Mouse (Mus musculus) midbrain, postnatal 0 days (tissue): Measurements from ENCODE around the gene Eif4a3. TPM values are rescaled to one million over a fixed set of nuclear protein-coding genes. Genes with fewer than 3 reads are reported as not detected.

Experiments used
- ATAC-seq: fragments of 200-750 bp; cut with Nextera tagmentation; 2 replicates; pipeline ENCODE4 v1.8.0; 2017; ENCODE audit warnings: moderate number of reproducible peaks, mild to moderate bottlenecking, moderate TSS enrichment, moderate library complexity; ENCODE audit not compliant: low FRiP score
- DNase-seq: peaks from one replicate; pipeline ENCODE4 v3.0.0-alpha.2; 2015; ENCODE audit warnings: low spot score
- H3K27ac ChIP-seq: fragments of 300-500 bp; sonication (generic); 2 replicates; pipeline ENCODE4 v1.5.1; 2014; ENCODE audit warnings: low read depth, mild to moderate bottlenecking, low read length, mixed read lengths
- H3K27me3 ChIP-seq: fragments of 300-500 bp; sonication (generic); 2 replicates; pipeline ENCODE4 v1.6.1; 2014; ENCODE audit warnings: low read length, control low read depth, mixed read lengths; ENCODE audit not compliant: insufficient read depth
- H3K36me3 ChIP-seq: fragments of 300-500 bp; sonication (generic); 2 replicates; pipeline ENCODE4 v1.6.1; 2014; ENCODE audit warnings: low read length, control low read depth, mixed read lengths; ENCODE audit not compliant: insufficient read depth
- H3K4me1 ChIP-seq: fragments of 300-500 bp; sonication (generic); 2 replicates; pipeline ENCODE4 v1.6.1; 2014; ENCODE audit warnings: mild to moderate bottlenecking, control low read depth, antibody characterized with exemption, low read length, mixed read lengths; ENCODE audit not compliant: insufficient read depth
- H3K4me2 ChIP-seq: fragments of 300-500 bp; sonication (generic); 2 replicates; pipeline ENCODE4 v1.6.1; 2014; ENCODE audit warnings: low read depth, mild to moderate bottlenecking, low read length, mixed read lengths; ENCODE audit not compliant: poor library complexity, severe bottlenecking
- H3K4me3 ChIP-seq: fragments of 300-500 bp; sonication (generic); 2 replicates; pipeline ENCODE4 v1.5.1; 2014; ENCODE audit warnings: low read depth, mild to moderate bottlenecking, low read length, moderate library complexity
- H3K9ac ChIP-seq: fragments of 300-500 bp; sonication (generic); replicated peaks from 2 replicates; pipeline ENCODE4 v1.6.1; 2014; ENCODE audit warnings: mild to moderate bottlenecking, low read length, moderate library complexity, mixed read lengths; ENCODE audit not compliant: poor library complexity, severe bottlenecking
- H3K9me3 ChIP-seq: fragments of 300-500 bp; sonication (generic); 2 replicates; pipeline ENCODE4 v1.6.1; 2016; ENCODE audit warnings: low read length, control low read depth
- CTCF ChIP-seq: IDR thresholded peaks from 2 replicates; pipeline ENCODE4 v1.5.1; 2016; ENCODE audit warnings: antibody characterized with exemption, mild to moderate bottlenecking
- WGBS: fragments of 180-500 bp; shearing (Covaris S2); extraction: QIAGEN DNeasy Blood & Tissue Kit; methylation state at CpG from one replicate; pipeline ENCODE4 v1.1.7; 2014; 5-methylcytosine and 5-hydroxymethylcytosine counted together
- polyA plus RNA-seq: library from polyadenylated mRNA; unstranded; fragments of >200 nt; fragmentation: Nextera tagmentation; extraction: Ambion mirVana; gene quantifications from 2 replicates; pipeline ENCODE4 v1.2.1, GENCODE M21; 2015
- total RNA-seq: library from RNA; depleted of rRNA; stranded (reverse); fragments of >200 nt; gene quantifications from 2 replicates; pipeline ENCODE4 v1.2.3, GENCODE M21; 2014

Eif4a3 gene
- total and polyA plus RNA-seq, 2 experiments from 2014 or later, result 132 to 237 TPM

GRCm38 (mm10) chr11:119268557-119269195, 31.2 kb downstream of the Eif4a3 start:
- ATAC-seq, result no peak
- Histone ChIP-seq H3K9ac (peak overlapping the region; percentile 64), H3K27me3 (no peaks in the 10 kb centered on the region), H3K36me3 (peaks cover 16% of the 10 kb centered on the region), H3K9me3 (no peaks in the 10 kb centered on the region), H3K27ac (0 out of 2 replicates have a peak overlapping the region, but pooled peaks have one; percentile 55), H3K4me3 (peak overlapping the region; percentile 52), H3K4me2 (peak overlapping the region; percentile 64), H3K4me1 (peaks cover 7% of the 10 kb centered on the region)
- 64% methylated on average over 16 of the region's 16 CpGs for WGBS
- peak; percentile 38 for DNase-seq
- TF ChIP-seq CTCF, result no peak

- Histone ChIP-seq H3K9me3 (no peaks in the 10 kb centered on the region), H3K4me3 (peak within 1 kb of the TSS; percentile 52), H3K9ac (peak within 1 kb of the TSS; percentile 64), H3K27ac (peak within 1 kb of the TSS; percentile 57), H3K27me3 (no peaks in the 10 kb centered on the region), H3K4me2 (peak within 1 kb of the TSS; percentile 64), H3K4me1 (peaks cover 7% of the 10 kb centered on the region), H3K36me3 (peaks cover 16% of the 10 kb centered on the region)
- DNase-seq (peak; percentile 96), ATAC-seq (peak; percentile 87)
- peak; percentile 100 for TF ChIP-seq CTCF
- 3% methylated on average over 52 of the region's 52 CpGs for WGBS
Measured at GRCm38 (mm10) chr11:119267768-119268556, 31.9 kb downstream of the Eif4a3 start, which contains the start of gene Gaa. Gene Gaa (plus strand): TSS chr11:119267887.

GRCm38 (mm10) chr11:119267241-119267674, 32.6 kb downstream of the Eif4a3 start:
- Histone ChIP-seq H3K27me3 (no peaks in the 10 kb centered on the region), H3K4me3 (0 out of 2 replicates have a peak overlapping the region, but pooled peaks have one; percentile 52), H3K27ac (peak overlapping the region; percentile 57; the same call in 1 of the 2 replicates), H3K9me3 (no peaks in the 10 kb centered on the region), H3K9ac (no peak overlapping the region), H3K4me2 (peak overlapping the region; percentile 64), H3K4me1 (peaks cover 7% of the 10 kb centered on the region), H3K36me3 (peaks cover 18% of the 10 kb centered on the region)
- ATAC-seq, result peak; percentile 38
- DNase-seq, result peak; percentile 59
- WGBS, result 32% methylated on average over 6 of the region's 6 CpGs
- TF ChIP-seq CTCF, result no peak

GRCm38 (mm10) chr11:119265811-119266210, 34.1 kb downstream of the Eif4a3 start:
- peaks cover 25% of the 10 kb centered on the region for H3K36me3 ChIP-seq
- no peak overlapping the region for H3K4me2 ChIP-seq
- no peak overlapping the region for H3K9ac ChIP-seq
- H3K27ac ChIP-seq, result no peak overlapping the region
- no peaks in the 10 kb centered on the region for H3K9me3 ChIP-seq
- DNase-seq (no peak), ATAC-seq (no peak)
- WGBS, result 80% methylated on average over 7 of the region's 7 CpGs
- H3K4me3 ChIP-seq, result no peak overlapping the region
- H3K27me3 ChIP-seq, result no peaks in the 10 kb centered on the region
- peaks cover 7% of the 10 kb centered on the region for H3K4me1 ChIP-seq
- TF ChIP-seq CTCF, result 0 out of 2 replicates have a peak, but pooled peaks have one; percentile 9

- DNase-seq, result no peak
- Histone ChIP-seq H3K36me3 (peaks cover 21% of the 10 kb centered on the region), H3K9me3 (no peaks in the 10 kb centered on the region), H3K9ac (no peak overlapping the region), H3K4me1 (peaks cover 7% of the 10 kb centered on the region), H3K27ac (no peak overlapping the region), H3K4me3 (no peak overlapping the region), H3K27me3 (no peaks in the 10 kb centered on the region), H3K4me2 (no peak overlapping the region)
- TF ChIP-seq CTCF, result no peak
- WGBS, result 96% methylated on average over 13 of the region's 13 CpGs
- ATAC-seq, result no peak
Measured at GRCm38 (mm10) chr11:119264413-119264812, 35.5 kb downstream of the Eif4a3 start.

GRCm38 (mm10) chr11:119259977-119260376, 39.9 kb downstream of the Eif4a3 start:
- Histone ChIP-seq H3K4me2 (no peak overlapping the region), H3K4me3 (no peak overlapping the region), H3K36me3 (peaks cover 21% of the 10 kb centered on the region), H3K27me3 (no peaks in the 10 kb centered on the region), H3K27ac (no peak overlapping the region), H3K4me1 (no peaks in the 10 kb centered on the region), H3K9me3 (no peaks in the 10 kb centered on the region), H3K9ac (no peak overlapping the region)
- TF ChIP-seq CTCF, result no peak
- 87% methylated on average over 8 of the region's 8 CpGs for WGBS
- no peak for DNase-seq
- ATAC-seq, result no peak
